Mouse (Mus musculus) ES-Bruce4 (cell line): ENCODE results near the gene Spata17. TPM values are rescaled to one million over a fixed set of nuclear protein-coding genes. Genes with fewer than 3 reads are reported as not detected.

Experiments
- H3K27ac ChIP-seq: 2 replicates; pipeline ENCODE4 v1.5.1; 2012; ENCODE audit warnings: low read length, inconsistent platforms; ENCODE audit not compliant: insufficient read depth
- H3K27me3 ChIP-seq: 2 replicates; pipeline ENCODE4 v1.6.1; 2012; ENCODE audit warnings: mild to moderate bottlenecking, low read length, inconsistent platforms; ENCODE audit not compliant: control insufficient read depth, poor library complexity, insufficient read depth, severe bottlenecking
- H3K36me3 ChIP-seq: 2 replicates; pipeline ENCODE4 v1.6.1; 2012; ENCODE audit warnings: inconsistent platforms, mild to moderate bottlenecking, low read length, moderate library complexity; ENCODE audit not compliant: control insufficient read depth, poor library complexity, insufficient read depth, severe bottlenecking
- H3K4me1 ChIP-seq: one replicate; pipeline ENCODE4 v1.8.1; 2011; ENCODE audit warnings: low read length; ENCODE audit not compliant: control insufficient read depth, insufficient read depth
- H3K4me3 ChIP-seq: 2 replicates; pipeline ENCODE4 v1.5.1; 2011; ENCODE audit warnings: low read depth, mild to moderate bottlenecking, low read length
- H3K9ac ChIP-seq: 2 replicates; pipeline ENCODE4 v1.6.1; 2012; ENCODE audit warnings: low read depth, mild to moderate bottlenecking, inconsistent platforms; ENCODE audit not compliant: poor library complexity, severe bottlenecking
- H3K9me3 ChIP-seq: replicated peaks from 2 replicates; pipeline ENCODE4 v1.6.1; 2012; ENCODE audit warnings: mild to moderate bottlenecking, low read length, inconsistent platforms; ENCODE audit not compliant: control insufficient read depth, poor library complexity, insufficient read depth, severe bottlenecking
- CTCF ChIP-seq: IDR thresholded peaks from one replicate; pipeline ENCODE4 v1.8.1; 2011; ENCODE audit warnings: low read depth, low read length
- EP300 ChIP-seq: IDR thresholded peaks from 2 replicates; pipeline ENCODE4 v1.6.1; 2011; ENCODE audit warnings: low read depth, low read length; ENCODE audit not compliant: insufficient read depth
- POLR2A ChIP-seq: IDR thresholded peaks from one replicate; pipeline ENCODE4 v1.8.1; 2011; ENCODE audit warnings: low read length; ENCODE audit not compliant: insufficient read depth
- polyA plus RNA-seq: library from polyadenylated mRNA; stranded (reverse); fragments of >200 nt; gene quantifications from 2 replicates; pipeline ENCODE4 v1.2.4, GENCODE M21; 2011; ENCODE audit warnings: low read depth; ENCODE audit not compliant: missing spikeins, insufficient read depth, insufficient read length

Gene Spata17
- polyA plus RNA-seq, 1 experiment, result not detected

DNA sequence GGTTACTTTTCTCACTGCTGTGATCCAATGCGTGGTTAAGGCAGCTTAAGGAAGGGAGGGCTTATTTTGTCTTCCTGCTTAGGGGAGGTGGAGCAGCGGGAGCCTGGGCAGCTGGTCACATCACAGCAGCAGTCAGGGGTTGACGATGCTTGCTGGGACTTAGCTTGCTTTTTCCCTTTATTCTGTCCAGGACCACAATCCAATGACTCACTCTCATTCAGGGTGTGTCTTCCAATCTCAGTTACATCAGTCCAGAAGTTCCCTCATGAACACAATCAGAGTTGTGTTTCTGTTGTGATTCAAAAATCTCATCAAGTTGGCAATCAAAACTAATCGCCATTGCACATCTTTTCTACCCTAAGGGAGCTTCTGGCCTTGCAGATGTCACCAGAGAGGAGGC is 199.1 kb downstream of the Spata17 start:
- H3K9me3 ChIP-seq, result no peaks in the 10 kb centered on the region
- H3K27ac ChIP-seq, result no peak overlapping the region
- H3K4me1 ChIP-seq, result no peaks in the 10 kb centered on the region
- TF ChIP-seq POLR2A, result no peak
- TF ChIP-seq CTCF, result no peak
- TF ChIP-seq EP300, result no peak
- H3K27me3 ChIP-seq, result no peaks in the 10 kb centered on the region; the same call in 1 of the 2 replicates
- H3K4me3 ChIP-seq, result no peak overlapping the region
- no peaks in the 10 kb centered on the region for H3K36me3 ChIP-seq
- H3K9ac ChIP-seq, result no peak overlapping the region

DNA sequence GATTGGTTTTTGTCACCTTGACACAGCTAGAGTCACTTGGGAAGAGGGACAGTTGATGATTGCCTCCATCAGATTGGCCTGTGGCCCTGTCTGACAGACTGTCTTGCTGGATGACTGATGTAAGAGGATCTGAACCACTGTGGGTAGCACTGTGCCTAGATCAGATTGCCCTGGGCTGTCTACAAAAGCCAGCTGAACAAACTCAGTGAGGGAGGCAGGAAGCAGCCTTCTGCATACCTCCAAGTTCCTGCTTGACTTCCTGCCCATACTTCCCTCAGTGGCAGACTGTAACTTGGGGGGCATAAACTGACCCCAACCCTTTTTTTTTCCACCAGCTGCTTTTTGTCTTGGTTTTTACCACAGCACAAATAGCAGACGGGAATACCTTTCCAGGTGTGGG is 199.6 kb downstream of the Spata17 start:
- H3K4me3 ChIP-seq, result no peak overlapping the region

DNA sequence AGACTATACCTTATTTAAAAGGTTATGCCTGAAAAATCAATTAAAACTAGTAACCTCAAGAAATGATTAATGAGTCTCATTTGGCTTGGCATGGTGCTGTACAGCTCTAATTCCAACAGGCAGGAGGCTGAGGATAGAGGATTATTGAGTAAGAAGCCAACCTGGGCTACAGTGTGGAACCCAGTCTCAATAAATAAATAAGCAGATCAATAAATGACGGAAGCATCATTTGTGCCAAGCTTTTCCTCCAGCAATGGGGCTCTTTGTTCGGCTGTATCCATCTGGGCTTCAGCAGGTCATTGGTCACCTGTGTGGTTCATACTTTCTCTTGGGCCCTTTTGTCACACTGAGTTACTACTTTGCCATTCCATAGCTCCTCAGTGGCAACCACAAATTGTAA is 201.1 kb downstream of the Spata17 start:
- no peak for TF ChIP-seq CTCF
- TF ChIP-seq POLR2A, result no peak
- no peak for TF ChIP-seq EP300
- Histone ChIP-seq H3K9ac (no peak overlapping the region), H3K36me3 (no peaks in the 10 kb centered on the region), H3K27me3 (no peaks in the 10 kb centered on the region; the same call in 1 of the 2 replicates), H3K9me3 (no peaks in the 10 kb centered on the region), H3K27ac (no peak overlapping the region), H3K4me3 (no peak overlapping the region), H3K4me1 (no peaks in the 10 kb centered on the region)

More for the DNA sequence above, 199.6 kb downstream of the Spata17 start:
- Histone ChIP-seq H3K9ac (no peak overlapping the region), H3K4me1 (no peaks in the 10 kb centered on the region), H3K27ac (no peak overlapping the region), H3K36me3 (no peaks in the 10 kb centered on the region), H3K9me3 (no peaks in the 10 kb centered on the region), H3K27me3 (no peaks in the 10 kb centered on the region; the same call in 1 of the 2 replicates)
- no peak for TF ChIP-seq CTCF
- TF ChIP-seq POLR2A, result no peak

DNA sequence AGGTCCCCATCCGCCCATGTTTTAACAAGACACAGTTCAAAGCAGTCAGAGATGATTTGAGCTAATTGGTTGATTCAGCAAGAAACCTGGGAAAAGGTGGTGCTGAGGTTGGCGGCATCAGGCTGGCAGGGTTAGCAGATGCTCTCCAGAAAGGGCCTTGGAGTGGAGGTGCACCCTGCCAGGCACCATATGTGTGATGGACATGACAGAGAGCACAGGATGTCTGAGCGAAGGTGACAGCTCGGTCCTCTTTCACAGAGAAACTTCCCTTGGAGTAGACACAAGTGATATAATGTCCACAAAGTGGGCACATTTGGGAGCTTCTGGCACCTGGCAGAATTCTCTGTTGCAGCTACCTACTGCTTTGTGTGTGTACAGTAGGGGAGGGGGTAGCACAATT is 203.7 kb downstream of the Spata17 start:
- Histone ChIP-seq H3K4me3 (no peak overlapping the region), H3K4me1 (no peaks in the 10 kb centered on the region), H3K36me3 (no peaks in the 10 kb centered on the region), H3K9ac (no peak overlapping the region), H3K9me3 (no peaks in the 10 kb centered on the region), H3K27me3 (no peaks in the 10 kb centered on the region), H3K27ac (no peak overlapping the region)
- no peak for TF ChIP-seq EP300
- no peak for TF ChIP-seq CTCF
- no peak for TF ChIP-seq POLR2A

DNA sequence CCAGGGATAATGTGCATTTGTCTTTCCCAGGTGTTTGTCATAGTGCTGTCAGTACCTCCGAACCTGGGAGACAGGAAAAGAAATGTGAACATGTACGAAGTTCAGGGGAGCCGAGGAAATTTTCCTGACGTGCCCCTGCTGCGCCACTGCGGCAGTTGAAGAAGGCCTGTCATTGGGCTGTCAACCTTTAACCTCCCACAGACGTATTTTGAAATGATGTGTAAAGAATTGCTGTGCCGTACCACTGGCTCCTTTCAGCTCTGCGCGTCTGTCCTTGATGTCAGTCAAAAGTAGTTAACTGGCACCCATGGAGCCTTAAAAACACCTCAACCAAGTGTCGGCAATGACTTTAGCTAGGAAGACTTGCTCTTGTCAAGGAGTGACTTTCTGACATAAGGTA is 205.2 kb downstream of the Spata17 start:
- no peak overlapping the region for H3K4me3 ChIP-seq
- no peak overlapping the region for H3K27ac ChIP-seq
- no peaks in the 10 kb centered on the region for H3K36me3 ChIP-seq
- H3K9ac ChIP-seq, result no peak overlapping the region
- no peak for TF ChIP-seq POLR2A
- TF ChIP-seq CTCF, result no peak
- no peak for TF ChIP-seq EP300
- H3K9me3 ChIP-seq, result no peaks in the 10 kb centered on the region
- H3K4me1 ChIP-seq, result no peaks in the 10 kb centered on the region
- no peaks in the 10 kb centered on the region for H3K27me3 ChIP-seq

DNA sequence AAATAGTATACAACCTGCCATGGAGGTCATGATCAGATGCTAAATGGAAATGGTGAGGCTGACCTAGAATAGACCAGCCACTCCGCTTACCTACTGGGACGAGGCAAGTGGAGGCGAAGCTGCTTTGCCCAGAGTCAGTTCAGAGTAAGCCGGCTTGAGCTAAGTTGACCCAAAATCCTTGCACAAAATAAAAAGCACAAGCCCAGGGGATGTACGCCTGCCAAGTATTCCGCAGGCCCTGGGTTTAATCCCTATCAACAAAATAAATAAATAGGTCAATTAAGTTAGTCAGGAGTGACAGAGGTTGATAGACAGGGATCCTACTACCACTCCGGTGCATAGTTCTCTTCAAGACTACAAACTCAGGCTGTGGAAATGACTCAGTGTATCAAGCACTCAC is 207.0 kb downstream of the Spata17 start:
- no peak overlapping the region for H3K4me3 ChIP-seq
- TF ChIP-seq EP300 (no peak), POLR2A (no peak), CTCF (no peak)
- H3K9ac ChIP-seq, result no peak overlapping the region
- H3K27ac ChIP-seq, result no peak overlapping the region
- no peaks in the 10 kb centered on the region for H3K36me3 ChIP-seq
- no peaks in the 10 kb centered on the region for H3K27me3 ChIP-seq
- no peaks in the 10 kb centered on the region for H3K4me1 ChIP-seq
- no peaks in the 10 kb centered on the region for H3K9me3 ChIP-seq
